Mouse (Mus musculus) testis, adult 2 months (tissue): ENCODE data around the gene Lrrc8d.

ENCODE experiments used
- CTCF ChIP-seq: fragments of 200-500 bp; IDR thresholded peaks from 2 replicates; pipeline ENCODE4 v1.5.1; 2012; ENCODE audit warnings: low read depth, mild to moderate bottlenecking, inconsistent platforms, low read length, moderate library complexity; ENCODE audit not compliant: control insufficient read depth, insufficient read depth, insufficient replicate concordance
- POLR2A ChIP-seq: fragments of 200-500 bp; IDR thresholded peaks from 2 replicates; pipeline ENCODE4 v1.6.1; 2012; ENCODE audit warnings: low read depth, mild to moderate bottlenecking, inconsistent platforms, low read length, moderate library complexity; ENCODE audit not compliant: control insufficient read depth

DNA sequence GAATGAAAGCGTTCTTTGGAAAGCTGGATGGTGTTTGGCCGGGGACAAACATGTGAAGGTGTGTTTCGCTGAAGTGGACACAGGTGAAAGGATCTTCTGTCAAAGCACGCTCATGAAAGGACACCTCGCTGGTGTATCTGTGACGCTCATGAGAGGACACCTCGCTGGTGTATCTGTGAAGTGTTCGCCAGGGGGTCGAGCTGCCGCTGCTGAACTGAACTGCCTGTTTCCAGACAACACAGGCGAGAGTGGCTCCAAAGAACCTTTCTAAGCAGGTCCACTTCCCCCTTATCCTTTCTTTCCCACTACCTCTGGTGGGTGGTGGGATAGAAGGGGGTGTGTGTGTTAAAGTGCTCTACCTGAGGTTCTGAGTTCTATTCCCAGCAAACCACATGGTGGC is 174.7 kb downstream of the Lrrc8d start:
- TF ChIP-seq POLR2A: no peak
- no peak for TF ChIP-seq CTCF
